Mouse (Mus musculus) G1E (cell line): ENCODE measurements around the gene Rtraf.

ENCODE experiments used
- CTCF ChIP-seq: IDR thresholded peaks from 2 replicates; pipeline ENCODE4 v1.5.1; 2012; ENCODE audit warnings: low read depth, low read length, inconsistent platforms, mixed read lengths
- GATA1 ChIP-seq: IDR thresholded peaks from 2 replicates; pipeline ENCODE4 v1.6.1; 2012; ENCODE audit warnings: borderline replicate concordance, low read length, inconsistent platforms, mixed read lengths
- POLR2AphosphoS5 ChIP-seq: IDR thresholded peaks from 2 replicates; pipeline ENCODE4 v1.6.1; 2012; ENCODE audit warnings: low read depth, low read length, inconsistent platforms; ENCODE audit not compliant: insufficient replicate concordance
- TAL1 ChIP-seq: conservative IDR thresholded peaks from 2 replicates; pipeline ENCODE4 v1.6.1; 2012; ENCODE audit warnings: low read depth, low read length, inconsistent platforms, mixed read lengths

GRCm38 (mm10) chr14:19768648-19769047 lies 55.0 kb downstream of the Rtraf start:
- TF ChIP-seq CTCF (no peak), POLR2AphosphoS5 (no peak), GATA1 (no peak), TAL1 (no peak)
